9 mouse cellular contexts compared by ENCODE assay signal in genomic region chr5:139909710-139910550, GRCm38 (mm10). TPM values are rescaled to one million over a fixed set of nuclear protein-coding genes. Genes with fewer than 3 reads are reported as not detected.
DNase-seq lines count a peak whose midpoint lies in the region; ATAC-seq and TF ChIP-seq lines count a peak whose summit lies in the region.
"Had no signal": no experiment of that assay in that cellular context is flagged by ENCODE, and none has a peak within 500 bp of the region (broad histone marks: within the 10 kb centered on the region; RNA-seq: fewer than 3 reads in every experiment).

No protein-coding gene starts in this region.

- peak; percentile 33 for DNase-seq in thymus, postnatal 14 days
- no peak for DNase-seq in thymus, postnatal 10 days (ENCODE audit: low spot score in 2 of 2)
- peak; percentile 29 for DNase-seq in forebrain, postnatal 0 days
- peak; percentile 51 to 62 for DNase-seq in kidney, postnatal 4 days
- DNase-seq in naive thymus-derived CD4-positive, alpha-beta T cell, adult 2 months (ENCODE audit: low read depth): peak; percentile 46
- DNase-seq in layer of hippocampus, adult 9-11 months: no peak
- DNase-seq in cerebellum, adult 18-20 months: no peak
- no peak for DNase-seq in layer of hippocampus, postnatal 36 days

- no peak for ATAC-seq in forebrain, postnatal 0 days

- H3K4me2 ChIP-seq in forebrain, postnatal 0 days (ENCODE audit: low read depth): peak overlapping the region; percentile 97

- H3K4me1 ChIP-seq in forebrain, postnatal 0 days (ENCODE audit: insufficient read depth): peaks cover 8% of the 10 kb centered on the region

- no peak overlapping the region for H3K9ac ChIP-seq in forebrain, postnatal 0 days

- H3K4me3 ChIP-seq in forebrain, postnatal 0 days (ENCODE audit: low read depth, low read length): peak overlapping the region; percentile 75

- H3K27ac ChIP-seq in forebrain, postnatal 0 days (ENCODE audit: low read depth, low read length): no peak overlapping the region

- under 1% methylated on average over 29 of the region's 29 CpGs for WGBS in forebrain, postnatal 0 days

- no peaks in the 10 kb centered on the region for H3K36me3 ChIP-seq in forebrain, postnatal 0 days (ENCODE audit: insufficient read depth)

- peaks cover 54% of the 10 kb centered on the region for H3K27me3 ChIP-seq in forebrain, postnatal 0 days (ENCODE audit: insufficient read depth, low read length)

- no peak for TF ChIP-seq CTCF in forebrain, postnatal 0 days (IDR thresholded peaks at IDR 0.05; ENCODE audit: low read depth)

- H3K9me3 ChIP-seq in forebrain, postnatal 0 days (ENCODE audit: low read length): no peaks in the 10 kb centered on the region

RNA-seq across cellular contexts. Expression of gene Elfn1, which starts 2.2 kb away (rescaled TPM):
- 17.2 and 28.9 TPM in 2 replicates for total RNA-seq in forebrain, postnatal 0 days (2014; rRNA removed)
- polyA plus RNA-seq in forebrain, postnatal 0 days (2015; fragmentation: Nextera tagmentation; extraction: Ambion mirVana): 3.4 and 4.1 TPM in 2 replicates
- 10 to 100 TPM; 28.3 to 29.6 TPM for total RNA-seq in layer of hippocampus, postnatal 36 days (2021)
- polyA plus RNA-seq: liver, embryonic 16.5 days had no signal

Comparison
In these comparisons a context has a peak if more than half of its experiments do, and no peak if none do; other contexts are left out.
1. DNase-seq: peak in thymus, postnatal 14 days (single experiment), forebrain, postnatal 0 days (single experiment), kidney, postnatal 4 days (2 of 2) and naive thymus-derived CD4-positive, alpha-beta T cell, adult 2 months (single experiment); none in thymus, postnatal 10 days (0 of 2), layer of hippocampus, adult 9-11 months (single experiment), cerebellum, adult 18-20 months (0 of 2) and layer of hippocampus, postnatal 36 days (0 of 2).